Mouse (Mus musculus): ENCODE data around the gene Kcnc2.
"Not testable (repeated sequence)": the region's sequence is repeated elsewhere in the genome, so short reads cannot be mapped to it uniquely, and the experiment has no call there.

Kcnc2 gene

DNA sequence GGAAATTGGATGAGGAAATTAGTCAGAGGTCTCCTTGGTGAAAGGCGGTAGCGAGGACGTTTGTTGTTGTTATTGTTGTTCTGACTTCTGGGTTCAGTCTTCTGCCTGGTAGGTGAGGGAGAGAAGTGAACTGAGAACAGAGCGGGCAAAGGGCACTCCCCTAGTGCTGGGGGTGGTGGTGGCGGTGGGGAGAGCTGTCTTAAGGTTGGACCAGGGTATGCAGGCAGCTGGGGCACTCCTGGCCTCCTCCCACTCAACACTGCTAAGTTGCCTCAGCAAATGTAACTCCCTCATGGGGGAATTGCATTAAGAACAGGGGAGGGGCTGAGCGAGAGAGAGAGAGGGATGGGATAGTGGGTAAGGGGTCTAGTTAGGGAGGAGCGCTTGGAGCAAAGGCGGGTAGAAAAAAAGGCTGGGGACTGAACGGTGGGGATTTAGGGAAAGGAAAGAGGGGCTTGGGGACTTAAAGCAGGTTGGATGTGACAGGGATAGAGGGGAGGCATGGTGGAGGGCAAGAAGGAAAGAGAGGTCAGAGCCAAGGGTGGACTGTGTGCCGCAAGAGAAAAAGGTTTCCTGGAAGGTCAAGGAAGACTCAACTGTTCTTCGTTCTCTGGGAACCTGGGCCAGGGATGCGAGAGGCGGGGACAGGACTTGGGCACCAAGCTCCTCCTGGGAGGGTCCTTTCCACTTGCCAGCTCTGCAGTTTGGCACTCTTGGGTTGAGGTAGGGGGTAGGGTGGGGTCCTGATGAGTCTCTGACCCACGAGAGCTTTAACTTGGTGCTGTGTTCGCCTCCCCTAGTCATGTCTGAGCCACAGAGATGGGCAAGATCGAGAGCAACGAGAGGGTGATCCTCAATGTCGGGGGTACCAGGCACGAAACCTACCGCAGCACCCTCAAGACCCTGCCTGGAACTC lies at the start of gene Kcnc2:
Gene Kcnc2 (plus strand): TSS at position 235 of the 916 bp plus-strand sequence.
- DNase-seq (ENCODE audit: low read depth, low spot score) = no peak

DNA sequence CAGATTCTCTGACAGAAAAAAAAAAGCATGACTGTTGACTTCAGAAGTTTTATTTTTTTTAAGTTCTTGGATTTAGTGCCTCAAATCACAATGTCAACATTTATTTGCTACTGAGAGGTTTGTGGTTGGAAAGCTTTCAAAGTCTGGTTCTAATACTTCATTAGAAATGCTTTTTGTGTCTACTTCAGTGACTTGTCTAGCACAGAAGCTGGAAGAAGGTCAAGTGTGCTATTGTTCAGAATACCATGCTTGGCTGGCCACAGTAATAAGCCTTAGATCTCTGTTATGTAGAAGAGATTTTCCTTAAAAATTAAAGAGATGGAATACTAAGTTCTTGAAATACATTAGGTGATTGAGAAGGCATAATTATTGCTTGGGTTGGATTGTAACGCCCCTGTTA lies 43.8 kb upstream of the Kcnc2 start:
- DNase-seq (ENCODE audit: low read depth, low spot score) = no peak

DNA sequence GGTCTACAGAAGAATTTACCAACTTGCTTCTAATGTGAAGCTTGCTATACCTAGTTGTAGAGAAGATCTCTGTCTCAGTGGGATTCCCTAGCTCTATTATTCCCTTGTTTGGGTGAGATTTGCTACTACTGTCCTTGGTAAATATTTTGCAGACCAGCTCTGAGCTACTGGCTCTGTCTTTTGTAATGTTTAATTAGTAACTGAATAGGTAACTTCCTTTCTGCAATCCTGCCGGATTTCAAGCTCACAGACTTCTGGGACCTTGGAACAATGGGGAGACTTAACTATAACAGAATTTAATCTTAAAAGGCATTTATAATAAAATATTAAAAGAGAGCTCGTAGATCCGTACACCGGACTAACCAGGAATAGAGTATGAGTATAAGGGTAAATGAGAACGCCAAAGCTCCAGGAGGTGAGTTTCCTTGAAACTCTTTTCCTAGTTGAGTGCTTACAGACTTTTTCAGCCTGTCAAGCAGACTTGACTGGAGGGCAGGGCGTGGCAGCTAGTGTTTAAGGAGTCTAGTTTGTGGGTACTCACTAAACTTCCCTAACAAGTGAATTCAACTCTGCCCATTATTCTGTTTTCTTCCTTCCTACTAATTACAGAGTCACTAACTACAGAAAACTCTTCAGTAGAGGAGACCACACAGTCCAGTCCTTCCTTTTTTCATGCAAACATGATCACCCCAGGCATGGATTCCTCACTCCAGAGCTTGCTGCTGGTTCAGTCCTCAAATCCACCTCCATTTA lies 41.7 kb upstream of the Kcnc2 start:
- not testable (repeated sequence) for DNase-seq (ENCODE audit: low read depth, low spot score)

DNA sequence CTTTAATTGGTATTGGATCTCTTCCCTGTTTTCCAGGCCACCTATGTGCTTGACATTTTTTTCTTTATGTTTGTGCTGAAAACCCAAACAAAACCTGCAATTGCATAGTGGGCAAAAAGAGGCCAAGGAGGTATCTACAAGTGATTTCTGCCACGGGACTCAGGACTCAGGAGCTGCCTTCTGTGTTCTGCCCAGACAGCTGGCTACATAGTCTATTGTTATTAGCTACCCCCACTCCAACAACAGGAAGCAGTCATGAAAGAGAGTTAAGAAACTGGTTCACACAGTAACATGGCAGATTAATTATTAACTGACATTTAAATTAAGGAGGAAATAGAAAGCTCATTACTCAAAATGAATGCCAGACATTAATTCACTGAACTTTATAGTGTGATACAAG lies 38.2 kb upstream of the Kcnc2 start:
- DNase-seq (ENCODE audit: low read depth, low spot score) = not testable (repeated sequence)

DNA sequence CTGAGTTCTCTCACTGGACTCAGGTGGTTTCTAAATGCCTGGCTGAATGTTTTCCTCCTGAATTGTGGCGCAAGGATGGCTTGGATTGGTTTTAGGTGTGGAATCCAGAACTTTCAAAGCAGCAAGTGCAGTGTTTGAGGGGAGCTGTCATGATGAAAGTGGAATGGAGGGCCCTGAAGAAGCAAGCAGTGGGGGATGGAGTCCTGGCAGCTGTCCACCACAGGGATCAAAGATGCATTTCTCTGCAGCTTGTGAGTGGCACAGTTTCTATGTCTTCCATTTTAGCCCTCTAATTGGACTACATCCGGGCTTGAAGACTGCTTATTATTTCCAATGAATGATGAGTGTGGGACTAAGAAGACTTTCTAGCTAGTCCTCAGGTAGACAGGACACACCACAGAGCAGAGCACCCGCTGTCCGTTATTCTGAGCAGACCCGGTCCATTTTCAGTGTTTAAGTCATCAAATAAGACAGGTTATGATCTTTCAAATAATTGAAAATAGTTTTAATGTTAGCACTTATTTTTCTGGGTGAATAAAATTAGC lies 35.5 kb upstream of the Kcnc2 start:
- not testable (repeated sequence) for DNase-seq (ENCODE audit: low read depth, low spot score)

DNA sequence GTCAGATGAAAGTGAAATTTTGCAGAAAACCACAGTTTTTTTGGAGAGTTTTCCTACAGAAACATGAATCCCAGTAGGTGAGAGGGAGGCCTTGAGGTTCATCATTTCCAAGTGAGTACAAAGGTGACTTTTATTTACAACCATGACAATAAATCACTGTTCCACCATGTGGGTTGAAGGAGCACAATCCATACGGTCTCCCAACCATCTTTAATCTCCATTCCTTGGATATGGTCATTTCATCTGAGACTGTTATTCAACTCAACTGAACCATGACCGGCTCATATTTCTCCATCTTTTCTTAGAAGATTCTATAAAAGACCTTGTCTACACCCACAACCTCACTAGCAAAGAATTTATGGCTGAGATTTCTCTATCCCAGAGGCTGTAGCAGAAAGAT lies 22.6 kb upstream of the Kcnc2 start:
- DNase-seq (ENCODE audit: low read depth, low spot score) = no peak

DNA sequence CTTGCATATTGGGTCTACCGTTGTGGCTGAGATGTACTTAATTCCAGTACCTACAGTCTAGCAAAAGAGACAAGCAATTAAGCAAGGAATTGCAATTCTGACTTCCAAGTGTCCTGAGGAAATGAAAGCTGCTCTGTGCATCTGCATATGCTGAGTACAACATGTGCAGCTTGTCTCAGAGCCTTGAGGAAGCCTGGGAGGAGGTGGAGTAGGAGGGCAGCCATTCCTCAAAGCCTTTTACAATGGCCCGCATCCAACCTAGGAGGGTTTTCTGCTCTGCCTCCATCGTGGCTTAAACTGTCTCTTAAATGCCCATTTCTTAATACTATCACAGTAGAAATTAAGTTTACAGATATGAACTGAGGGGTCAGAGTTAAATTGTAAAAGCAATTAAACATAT lies 7.5 kb upstream of the Kcnc2 start:
- DNase-seq (ENCODE audit: low read depth, low spot score) = no peak

DNA sequence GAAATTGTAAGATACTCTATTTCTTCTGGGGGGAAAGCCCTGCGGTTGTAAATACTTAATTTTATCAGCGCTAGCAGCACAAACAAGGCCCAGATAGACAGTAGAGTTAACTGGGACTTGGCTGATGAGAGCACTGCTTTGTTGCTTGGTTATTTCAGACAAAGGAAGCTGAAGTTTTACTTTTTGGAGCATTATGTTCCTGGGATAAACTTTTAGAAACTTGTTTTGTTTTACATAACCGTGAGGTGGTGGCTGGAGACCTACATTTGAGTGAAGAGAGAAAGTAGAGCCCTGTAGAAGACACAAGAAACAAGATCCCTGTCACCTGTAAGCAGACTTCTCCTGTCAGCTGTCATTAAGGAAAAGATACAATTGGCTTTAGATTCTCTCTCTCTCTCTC lies 1.4 kb upstream of the Kcnc2 start:
- no peak for DNase-seq (ENCODE audit: low read depth, low spot score)

DNA sequence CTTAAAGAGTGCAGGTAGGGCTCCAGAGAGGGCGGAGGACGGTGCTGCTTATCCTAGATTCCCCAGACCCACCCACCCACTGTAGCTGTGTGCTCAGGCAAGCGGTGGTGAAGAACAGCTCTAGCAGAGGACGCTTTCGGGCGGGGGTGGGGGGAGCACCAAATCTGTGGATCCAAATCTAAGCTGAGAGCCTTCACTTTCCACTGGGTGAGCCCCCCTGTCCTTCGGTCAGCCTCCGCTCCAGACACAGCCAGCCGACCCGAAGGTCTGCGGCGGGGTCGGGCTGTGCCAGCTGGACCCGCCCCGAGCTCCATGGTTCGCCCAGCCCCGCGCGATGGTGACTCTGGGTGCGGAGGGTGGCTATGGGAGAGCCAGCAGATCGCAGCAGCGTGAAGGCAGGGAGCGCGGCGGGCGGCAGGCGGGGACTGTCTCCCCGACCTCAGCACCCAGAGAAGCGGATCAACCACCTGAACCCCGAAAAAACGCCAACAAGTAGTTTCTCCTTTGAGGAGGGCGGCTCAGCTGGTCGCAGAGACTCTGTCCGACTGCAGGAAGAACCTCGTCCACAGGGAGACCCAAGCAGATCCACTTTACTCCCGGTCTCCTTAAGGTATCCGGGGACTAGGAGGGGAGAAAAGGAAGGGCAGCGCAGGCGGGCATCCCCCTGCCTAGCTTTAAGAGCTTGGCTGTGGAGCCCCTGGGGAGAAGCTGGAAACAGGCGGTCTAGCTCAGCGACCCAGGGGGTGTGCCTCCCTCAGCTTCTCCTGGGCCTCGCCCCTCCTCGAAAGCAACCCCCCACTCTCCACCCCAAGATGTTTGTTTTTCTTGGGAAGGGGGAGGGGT lies 761 bp upstream of the Kcnc2 start:
- DNase-seq (ENCODE audit: low read depth, low spot score) = no peak

DNA sequence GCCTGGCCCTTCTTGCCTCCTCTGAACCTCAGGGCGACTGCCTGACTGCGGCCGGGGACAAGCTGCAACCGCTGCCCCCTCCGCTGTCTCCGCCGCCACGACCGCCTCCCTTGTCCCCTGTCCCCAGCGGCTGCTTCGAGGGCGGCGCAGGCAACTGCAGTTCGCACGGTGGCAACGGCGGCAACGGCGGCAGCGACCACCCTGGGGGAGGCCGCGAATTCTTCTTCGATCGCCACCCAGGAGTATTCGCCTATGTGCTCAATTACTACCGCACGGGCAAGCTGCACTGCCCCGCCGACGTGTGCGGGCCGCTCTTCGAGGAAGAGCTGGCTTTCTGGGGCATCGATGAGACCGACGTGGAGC lies 863 bp downstream of the Kcnc2 start:
- no peak for DNase-seq (ENCODE audit: low read depth, low spot score)

DNA sequence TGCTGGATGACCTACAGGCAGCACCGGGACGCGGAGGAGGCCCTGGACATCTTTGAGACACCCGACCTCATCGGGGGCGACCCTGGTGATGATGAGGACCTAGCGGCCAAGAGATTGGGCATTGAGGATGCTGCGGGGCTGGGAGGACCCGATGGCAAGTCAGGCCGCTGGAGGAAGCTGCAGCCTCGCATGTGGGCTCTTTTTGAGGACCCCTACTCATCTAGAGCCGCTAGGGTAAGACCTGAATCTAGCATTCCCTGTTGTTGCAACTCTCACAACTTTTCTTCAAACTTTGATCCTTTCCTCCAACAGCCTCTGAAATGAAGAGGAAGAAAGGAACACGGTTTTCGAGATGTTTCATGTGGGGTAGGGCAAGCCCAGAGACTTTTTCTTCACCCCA lies 1.2 kb downstream of the Kcnc2 start:
- no peak for DNase-seq (ENCODE audit: low read depth, low spot score)

DNA sequence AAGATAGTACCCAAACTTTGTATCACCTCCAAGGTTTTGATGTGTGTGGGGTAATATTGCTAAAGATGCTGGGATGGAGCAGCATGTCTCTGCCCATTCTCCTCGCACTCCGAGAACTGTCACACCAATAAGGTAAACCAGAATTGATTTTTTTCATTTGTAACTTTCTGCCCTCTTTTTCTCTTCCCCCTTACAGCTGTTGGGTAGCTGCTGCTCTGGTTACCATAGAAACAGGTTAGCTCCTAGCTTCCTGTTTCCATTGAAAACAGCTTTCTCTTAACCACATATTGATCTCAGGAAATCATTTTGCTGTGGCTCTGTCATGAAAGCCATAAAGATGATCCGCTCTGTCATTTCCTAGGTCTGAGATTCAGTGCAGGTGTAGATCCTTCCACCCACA lies 7.1 kb downstream of the Kcnc2 start:
- DNase-seq (ENCODE audit: low read depth, low spot score) = no peak

DNA sequence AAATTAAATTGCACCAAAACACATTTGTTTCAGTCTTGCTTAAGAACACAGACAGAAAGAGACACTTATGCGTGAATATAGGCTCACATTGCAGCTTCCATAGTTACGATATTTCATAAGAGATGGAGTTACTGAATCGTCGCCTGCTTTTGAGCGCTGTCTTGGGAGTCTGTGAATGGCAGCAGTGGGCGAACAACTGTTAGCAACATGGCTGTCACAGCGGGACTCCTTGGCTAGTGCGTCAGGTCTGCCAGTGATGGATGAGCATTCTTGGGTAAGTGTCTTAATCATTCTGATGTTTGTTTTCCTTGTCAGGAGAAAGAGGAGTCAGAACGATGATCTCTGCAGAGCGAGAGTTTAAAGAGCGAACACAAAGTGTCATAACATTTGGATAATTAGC lies 44.2 kb downstream of the Kcnc2 start:
- DNase-seq (ENCODE audit: low read depth, low spot score) = no peak

DNA sequence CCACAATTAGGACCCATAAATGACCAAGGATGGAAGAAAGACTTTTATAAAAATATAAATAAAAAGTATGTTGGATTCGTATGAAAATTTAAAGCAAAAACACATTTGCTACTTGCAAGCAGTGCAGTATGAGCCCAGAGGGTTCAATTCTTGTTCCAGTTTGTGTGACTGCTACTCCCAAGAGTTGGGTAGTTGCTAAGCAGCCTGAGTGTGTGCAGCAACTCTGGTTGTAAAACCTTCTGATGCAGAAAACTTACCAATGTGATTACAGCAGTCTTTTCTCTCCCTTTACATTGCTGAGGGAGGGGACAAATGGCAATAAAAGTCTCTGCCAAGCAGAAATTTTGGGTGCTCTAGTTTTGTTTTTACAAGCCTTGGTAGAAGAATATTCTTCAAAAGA lies 46.9 kb downstream of the Kcnc2 start:
- no peak for DNase-seq (ENCODE audit: low read depth, low spot score)

DNA sequence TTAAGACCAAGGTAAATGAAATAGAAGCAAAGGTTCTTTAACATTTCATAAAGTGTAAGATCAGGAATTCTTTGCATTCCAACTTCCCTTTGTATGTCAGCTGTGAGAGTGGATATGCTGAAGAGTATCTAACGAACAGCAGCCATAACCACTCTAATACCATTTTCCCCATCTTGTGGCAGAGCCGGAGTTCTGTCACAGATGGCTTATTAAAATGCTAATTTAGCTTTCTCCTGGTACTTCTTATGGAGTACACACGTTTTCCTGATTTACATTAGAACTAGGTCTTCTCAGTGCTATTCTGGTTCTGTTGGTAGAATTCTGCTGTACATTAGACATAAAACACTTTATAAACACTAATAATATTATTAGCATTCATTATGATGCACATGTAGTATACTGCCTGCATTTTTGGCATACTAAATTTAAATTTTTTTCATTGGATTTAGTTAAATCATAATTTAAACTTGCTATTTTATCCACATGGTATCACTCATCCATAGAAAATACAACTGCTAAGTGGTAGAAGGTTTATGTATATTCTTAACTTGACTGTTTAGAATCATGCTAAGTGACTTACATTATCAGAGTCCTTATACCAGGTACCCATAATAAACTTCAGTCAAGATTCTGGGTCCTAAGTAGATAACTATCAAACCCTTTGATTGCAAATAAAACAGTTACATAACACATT lies 86.9 kb downstream of the Kcnc2 start:
- DNase-seq (ENCODE audit: low read depth, low spot score) = no peak

DNA sequence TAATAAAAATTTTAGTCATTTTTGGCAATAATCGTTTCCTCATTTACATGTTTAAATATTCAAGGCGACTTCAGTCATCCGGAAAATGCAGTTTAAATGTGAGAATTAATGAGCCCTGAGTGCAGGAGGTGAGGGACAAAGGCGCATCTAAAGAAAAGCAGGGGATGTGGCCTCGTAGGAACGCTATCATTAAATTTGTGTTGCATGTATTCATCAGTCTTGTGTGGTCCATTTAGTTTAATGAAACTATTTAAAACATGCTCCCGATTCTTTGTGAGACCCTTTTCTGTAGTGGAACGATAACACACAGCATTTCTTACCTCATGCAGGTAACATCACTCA lies 87.4 kb downstream of the Kcnc2 start:
- no peak for DNase-seq (ENCODE audit: low read depth, low spot score)

DNA sequence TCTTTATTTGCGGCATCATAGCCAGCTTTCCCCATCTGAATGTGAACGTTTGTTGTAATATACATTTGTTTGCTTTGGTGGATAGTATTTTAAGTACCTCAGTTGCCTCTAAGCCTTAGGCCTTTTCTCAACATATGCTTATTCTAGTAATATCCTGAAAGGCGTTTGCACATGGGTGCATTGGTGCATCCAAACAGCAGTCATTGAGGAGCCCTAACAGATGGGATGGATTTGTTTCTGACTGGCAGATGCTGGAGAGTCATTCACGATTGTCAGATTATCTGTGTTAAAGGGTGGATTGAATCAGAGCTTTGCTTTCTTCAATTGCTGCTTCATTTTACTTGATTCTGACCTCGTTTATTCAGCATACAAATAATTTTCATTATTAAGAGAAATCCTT lies 89.8 kb downstream of the Kcnc2 start:
- no peak for DNase-seq (ENCODE audit: low read depth, low spot score)

DNA sequence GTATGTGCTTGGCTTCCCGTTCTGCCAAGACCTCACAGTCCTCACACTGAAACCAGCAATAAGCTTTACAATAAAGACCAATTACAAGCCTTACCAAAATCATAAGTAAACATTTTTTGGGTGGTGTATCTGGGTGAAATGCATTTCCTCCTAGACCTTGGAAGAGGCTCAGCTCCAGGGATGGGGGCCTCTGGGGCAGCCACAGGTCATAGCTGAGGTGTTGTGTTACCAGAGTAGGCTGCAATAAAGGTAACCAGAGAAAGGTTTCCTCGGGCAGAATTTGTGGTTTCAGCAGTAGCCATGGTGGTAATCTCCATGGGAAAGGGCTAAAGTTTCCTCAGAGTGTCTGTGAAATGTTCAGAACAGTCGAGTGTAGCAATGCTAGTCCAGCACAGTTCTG lies 97.4 kb downstream of the Kcnc2 start:
- no peak for DNase-seq (ENCODE audit: low read depth, low spot score)

DNA sequence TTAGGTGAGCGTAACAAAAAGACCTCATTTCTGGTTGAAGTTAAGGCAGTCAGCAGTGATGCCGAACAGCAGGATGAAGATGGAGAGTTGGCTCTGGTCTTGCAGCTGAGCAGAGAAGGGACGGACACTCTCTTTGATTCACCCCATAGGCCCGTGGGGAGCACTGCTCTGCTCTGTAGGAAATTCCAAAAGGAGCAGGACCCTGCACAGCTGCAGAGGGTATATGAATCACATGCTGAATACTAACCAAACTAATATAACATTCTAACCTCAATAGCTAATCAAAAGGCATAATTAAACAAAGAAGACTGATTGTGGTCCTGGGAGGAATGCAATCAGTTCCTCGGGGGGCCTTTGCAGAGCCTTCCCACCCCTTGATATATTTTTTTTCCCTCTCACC lies 106.2 kb downstream of the Kcnc2 start:
- no peak for DNase-seq (ENCODE audit: low read depth, low spot score)

DNA sequence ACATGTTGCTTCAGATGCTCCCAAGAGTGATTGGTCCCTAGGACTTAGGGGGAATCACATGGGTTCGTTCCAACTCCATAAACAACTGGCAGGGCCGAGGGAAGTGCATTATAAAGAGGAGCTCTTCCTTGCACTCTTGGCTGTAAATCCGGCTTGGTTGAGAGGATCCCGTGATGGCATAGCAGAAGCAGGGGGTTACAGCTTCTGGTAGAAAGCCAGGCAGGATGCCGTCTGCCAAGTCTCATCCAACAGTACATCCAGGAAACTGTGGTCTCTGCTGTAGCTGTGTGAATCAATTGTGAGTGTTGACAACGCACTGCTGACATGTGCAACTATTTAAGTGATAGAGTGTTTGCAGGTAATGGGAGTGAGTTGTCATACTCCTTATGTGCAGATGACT lies 107.5 kb downstream of the Kcnc2 start:
- no peak for DNase-seq (ENCODE audit: low read depth, low spot score)

DNA sequence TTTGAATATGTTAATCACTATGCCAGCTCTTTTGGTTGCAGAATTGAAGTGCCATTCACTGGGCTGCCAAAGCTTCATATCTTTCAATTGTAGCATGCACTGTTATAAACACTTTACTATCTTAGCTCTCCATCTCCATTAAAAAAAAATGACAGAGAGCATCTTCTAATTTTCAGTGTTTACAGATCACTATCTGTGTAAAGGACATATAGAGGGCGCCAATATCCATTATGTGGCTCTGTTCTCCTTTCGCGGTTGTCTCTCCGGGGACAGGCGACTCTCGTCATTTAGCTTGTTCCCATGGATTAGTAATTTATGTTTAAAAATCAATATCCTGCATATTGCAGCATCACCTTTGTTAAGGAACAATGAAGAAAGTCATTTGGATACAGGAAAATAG lies 109.7 kb downstream of the Kcnc2 start:
- DNase-seq (ENCODE audit: low read depth, low spot score) = no peak

Measured in c-Kit-negative CD71-positive TER-119-positive erythroid progenitor cells, embryonic 14.5 days (primary cell).